Mouse (Mus musculus) ES-E14 (cell line): ENCODE results near the gene 3110018I06Rik. TPM values are rescaled to one million over a fixed set of nuclear protein-coding genes. Genes with fewer than 3 reads are reported as not detected.

Experiments
- DNase-seq: peaks from one replicate; pipeline ENCODE4 v3.0.0-alpha.2; 2013; ENCODE audit warnings: low read depth, low spot score
- H3K27ac ChIP-seq: 2 replicates; pipeline ENCODE4 v1.5.1; 2012; ENCODE audit warnings: low read depth, mild to moderate bottlenecking, low read length, moderate library complexity, mixed read lengths; ENCODE audit not compliant: poor library complexity, insufficient read depth, severe bottlenecking
- H3K36me3 ChIP-seq: 2 replicates; pipeline ENCODE4 v1.6.1; 2012; ENCODE audit warnings: mild to moderate bottlenecking, low read length, moderate library complexity, mixed read lengths; ENCODE audit not compliant: control insufficient read depth, poor library complexity, insufficient read depth, severe bottlenecking
- H3K4me1 ChIP-seq, 2 experiments: fragments of 150-350 bp in 1 of 2; sonication (generic) in 1 of 2; 2 replicates each; pipeline ENCODE4 v1.6.1; 2012; ENCODE audit warnings: low read length in 2 of 2, mild to moderate bottlenecking in 1 of 2, mixed read lengths in 1 of 2; ENCODE audit not compliant: control insufficient read depth in 2 of 2, insufficient read depth in 2 of 2, poor library complexity in 1 of 2
- H3K4me3 ChIP-seq, 2 experiments: fragments of 150-350 bp in 1 of 2; sonication (generic) in 1 of 2; 2 replicates each; pipeline ENCODE4 v1.5.1; 2012; ENCODE audit warnings: low read length in 2 of 2, low read depth in 1 of 2, mild to moderate bottlenecking in 1 of 2, mixed read lengths in 1 of 2; ENCODE audit not compliant: insufficient read depth in 1 of 2, poor library complexity in 1 of 2, severe bottlenecking in 1 of 2
- H3K9ac ChIP-seq: 2 replicates; pipeline ENCODE4 v1.6.1; 2012; ENCODE audit warnings: low read depth, mild to moderate bottlenecking, low read length, mixed read lengths; ENCODE audit not compliant: poor library complexity, insufficient read depth, severe bottlenecking
- H3K9me3 ChIP-seq: fragments of 150-350 bp; sonication (generic); 2 replicates; pipeline ENCODE4 v1.6.1; 2012; ENCODE audit warnings: low read depth, mild to moderate bottlenecking, low read length; ENCODE audit not compliant: control insufficient read depth, insufficient read depth
- CHD2 ChIP-seq: IDR thresholded peaks from 2 replicates; pipeline ENCODE4 v1.6.1; 2014; ENCODE audit warnings: mild to moderate bottlenecking, low read depth, low read length, inconsistent platforms
- HCFC1 ChIP-seq: IDR thresholded peaks from 2 replicates; pipeline ENCODE4 v1.6.1; 2012; ENCODE audit warnings: low read length, inconsistent platforms, borderline replicate concordance; ENCODE audit not compliant: insufficient read depth
- ZNF384 ChIP-seq: IDR thresholded peaks from 2 replicates; pipeline ENCODE4 v1.6.1; 2012; ENCODE audit warnings: low read depth, low read length, inconsistent platforms
- in situ Hi-C, 2 experiments: fragments of 600-800 bp; cut with MboI; formaldehyde crosslinking; loops; one replicate each; pipeline ENCODE4 v1.15.1; 2025; ENCODE audit warnings: low sequenced_read_pairs in 2 of 2, inconsistent platforms in 1 of 2; ENCODE audit not compliant: unreplicated experiment in 2 of 2
- total RNA-seq: library from RNA; depleted of rRNA; stranded (reverse); fragments of 300-350 nt; gene quantifications from 2 replicates; pipeline ENCODE4 v1.2.3, GENCODE M21; 2012

Gene 3110018I06Rik
- total RNA-seq, 1 experiment: not detected

- Histone ChIP-seq H3K27ac (no peak overlapping the region), H3K36me3 (no peaks in the 10 kb centered on the region), H3K9me3 (no peaks in the 10 kb centered on the region), H3K4me3 (no peak overlapping the region), H3K9ac (no peak overlapping the region), H3K4me1 (peaks cover 0 to 6% of the 10 kb centered on the region in 2 experiments; a peak in 1 of 4 replicates)
- in situ Hi-C loops: no loop called here
- TF ChIP-seq ZNF384 (peak; percentile 42; the same call in 1 of the 2 replicates), HCFC1 (no peak)
- DNase-seq: peak; percentile 21
Observed at GRCm38 (mm10) chr12:107528346-107528880, 40.0 kb downstream of the 3110018I06Rik start.

- H3K4me1 ChIP-seq: peaks cover 0 to 6% of the 10 kb centered on the region in 2 experiments; a peak in 1 of 4 replicates
- in situ Hi-C loops: no loop called here
- H3K9me3 ChIP-seq: no peaks in the 10 kb centered on the region
- no peak overlapping the region for H3K4me3 ChIP-seq
- DNase-seq: no peak
- no peak overlapping the region for H3K27ac ChIP-seq
- TF ChIP-seq ZNF384 (no peak), CHD2 (no peak)
- no peaks in the 10 kb centered on the region for H3K36me3 ChIP-seq
- H3K9ac ChIP-seq: no peak overlapping the region
Observed at GRCm38 (mm10) chr12:107532871-107533270, 44.4 kb downstream of the 3110018I06Rik start.
